Mouse (Mus musculus) neural tube, embryonic 14.5 days (tissue): ENCODE measurements around the gene Gm14295. TPM values are rescaled to one million over a fixed set of nuclear protein-coding genes. Genes with fewer than 3 reads are reported as not detected.
A peak's percentile ranks its signal among the peaks of the same experiment; 100 is the strongest.
"Not testable (repeated sequence)": the region's sequence is repeated elsewhere in the genome, so short reads cannot be mapped to it uniquely, and the experiment has no call there.

Source experiments
- ATAC-seq: fragments of 200-750 bp; cut with Nextera tagmentation; 2 replicates; pipeline ENCODE4 v1.8.0; 2017; ENCODE audit warnings: low read depth, mild to moderate bottlenecking, moderate TSS enrichment, moderate library complexity
- H3K27ac ChIP-seq: fragments of 300-500 bp; sonication (generic); 2 replicates; pipeline ENCODE4 v1.5.1; 2014; ENCODE audit warnings: low read depth, mild to moderate bottlenecking, control low read depth, low read length, moderate library complexity, mixed read lengths
- H3K27me3 ChIP-seq: fragments of 300-500 bp; sonication (generic); 2 replicates; pipeline ENCODE4 v1.6.1; 2014; ENCODE audit warnings: low read length; ENCODE audit not compliant: control insufficient read depth, insufficient read depth
- H3K36me3 ChIP-seq: fragments of 300-500 bp; sonication (generic); 2 replicates; pipeline ENCODE4 v1.6.1; 2014; ENCODE audit warnings: low read length, mixed read lengths; ENCODE audit not compliant: control insufficient read depth, insufficient read depth
- H3K4me1 ChIP-seq: fragments of 300-500 bp; sonication (generic); 2 replicates; pipeline ENCODE4 v1.6.1; 2014; ENCODE audit warnings: low read length; ENCODE audit not compliant: control insufficient read depth, insufficient read depth
- H3K4me2 ChIP-seq: fragments of 300-500 bp; sonication (generic); 2 replicates; pipeline ENCODE4 v1.6.1; 2014; ENCODE audit warnings: mild to moderate bottlenecking, low read depth, low read length, control low read depth
- H3K4me3 ChIP-seq: fragments of 300-500 bp; sonication (generic); 2 replicates; pipeline ENCODE4 v1.5.1; 2014; ENCODE audit warnings: low read depth, low read length, control low read depth, mixed read lengths
- H3K9ac ChIP-seq: fragments of 300-500 bp; sonication (generic); replicated peaks from 2 replicates; pipeline ENCODE4 v1.6.1; 2014; ENCODE audit warnings: low read depth, mild to moderate bottlenecking, control low read depth, low read length, mixed read lengths
- H3K9me3 ChIP-seq: fragments of 300-500 bp; sonication (generic); 2 replicates; pipeline ENCODE4 v1.6.1; 2016; ENCODE audit warnings: low read length; ENCODE audit not compliant: control insufficient read depth
- WGBS: fragments of 180-500 bp; shearing (Covaris S2); extraction: QIAGEN DNeasy Blood & Tissue Kit; methylation state at CpG from one replicate; pipeline ENCODE4 v1.1.7; 2014; 5-methylcytosine and 5-hydroxymethylcytosine counted together
- polyA plus RNA-seq: library from polyadenylated mRNA; unstranded; fragments of >200 nt; fragmentation: Nextera tagmentation; extraction: Ambion mirVana; gene quantifications from 2 replicates; pipeline ENCODE4 v1.2.1, GENCODE M21; 2014

The Gm14295 gene
- 8.4 and 9.1 TPM in 2 replicates for polyA plus RNA-seq

DNA sequence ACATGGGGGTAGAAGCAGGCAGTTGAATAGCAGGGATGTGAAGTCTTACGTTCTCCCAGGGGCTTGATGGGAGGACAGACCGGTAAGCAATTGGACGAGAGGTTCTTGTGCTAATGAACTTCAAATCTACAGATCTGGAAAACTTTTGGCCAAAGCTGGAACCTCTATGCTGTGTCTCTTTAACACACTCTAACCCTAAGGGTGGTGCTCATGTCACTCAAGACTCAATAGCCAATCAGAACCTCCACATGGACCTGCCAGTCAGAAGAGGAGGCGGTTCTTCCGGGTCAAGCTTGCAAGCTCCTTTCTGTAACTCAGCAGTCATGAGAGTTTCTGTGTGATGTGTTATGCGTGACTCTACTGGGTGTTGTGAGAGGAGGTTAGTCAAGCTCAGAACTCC is at the start of gene Gm14295:
Gm14295 (plus strand) TSS at position 301 of the 400 bp plus-strand sequence.
- ATAC-seq, H3K27ac ChIP-seq, H3K9me3 ChIP-seq, H3K4me2 ChIP-seq, H3K27me3 ChIP-seq, H3K36me3 ChIP-seq, H3K9ac ChIP-seq, H3K4me1 ChIP-seq: not testable (repeated sequence)
- no CpG with 5 or more reads among the region's 6 CpGs for WGBS
- peak within 1 kb of the TSS; percentile 26 for H3K4me3 ChIP-seq

DNA sequence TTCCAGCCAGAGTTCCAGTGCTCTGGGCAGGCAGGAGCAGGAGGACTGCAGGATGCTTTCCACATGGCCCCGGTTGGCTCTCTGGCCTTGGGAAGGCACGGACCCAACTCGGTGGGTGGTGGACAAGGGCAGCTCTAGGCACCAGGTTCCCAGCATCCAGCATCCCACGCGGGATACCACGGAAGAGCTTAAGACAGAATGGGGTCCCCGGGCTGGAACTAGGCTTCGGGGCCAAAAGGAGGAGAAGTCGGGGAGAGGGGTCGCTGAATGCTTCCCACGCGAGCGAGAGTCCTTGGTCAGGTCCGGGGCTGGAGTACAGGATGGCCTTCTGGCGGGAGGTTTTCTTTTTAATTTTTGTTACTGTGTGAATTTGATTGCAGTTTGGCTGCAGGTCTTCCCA is 373 bp downstream of the Gm14295 start:
- H3K9me3 ChIP-seq, H3K4me2 ChIP-seq, H3K36me3 ChIP-seq, H3K27ac ChIP-seq, ATAC-seq, H3K4me1 ChIP-seq, H3K27me3 ChIP-seq, H3K9ac ChIP-seq: not testable (repeated sequence)
- WGBS: 35% methylated on average over 8 of the region's 15 CpGs
- H3K4me3 ChIP-seq: peak overlapping the region; percentile 26

DNA sequence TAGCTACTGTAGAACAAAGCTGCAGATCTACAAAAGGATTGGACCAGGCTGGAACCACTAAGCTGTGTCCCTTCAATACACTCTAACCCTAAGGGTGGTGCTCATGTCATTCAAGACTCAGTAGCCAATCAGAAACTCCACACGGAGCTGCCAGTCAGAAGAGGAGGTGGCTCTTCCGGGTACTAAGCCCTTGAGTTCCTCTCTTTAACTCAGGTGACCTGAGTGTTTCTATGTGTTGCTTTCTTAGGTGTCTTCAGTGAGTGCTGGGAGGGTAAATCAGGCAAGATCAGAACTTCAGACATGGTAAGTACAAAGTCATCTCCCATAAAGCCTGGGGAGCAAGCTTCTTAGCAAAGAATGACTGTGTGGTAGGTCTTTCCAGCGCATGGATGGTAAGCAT is 32.4 kb downstream of the Gm14295 start, which contains the start of gene Gm14408:
Gm14408 (plus strand) TSS at position 301 of the 400 bp plus-strand sequence.
- H3K27ac ChIP-seq, H3K27me3 ChIP-seq, H3K9me3 ChIP-seq, H3K4me1 ChIP-seq, H3K4me2 ChIP-seq, H3K9ac ChIP-seq, H3K4me3 ChIP-seq, H3K36me3 ChIP-seq, ATAC-seq: not testable (repeated sequence)
- WGBS: 73% methylated on average over 1 of the region's 3 CpGs

Other genes starting within 250 kb of the Gm14295 start
- gene Gm14308, start 162.3 kb upstream of the Gm14295 start, polyA plus RNA-seq: 7.8 and 24.9 TPM in 2 replicates
- gene Zfp973, start 128.1 kb upstream of the Gm14295 start, polyA plus RNA-seq: 10.3 and 10.4 TPM in 2 replicates
- 38.3 and 41.5 TPM in 2 replicates for gene Gm14305, start 90.3 kb upstream of the Gm14295 start, polyA plus RNA-seq
- not detected in 2 replicates for gene Gm14408, start 32.5 kb downstream of the Gm14295 start, polyA plus RNA-seq
- 9.7 and 13.3 TPM in 2 replicates for gene Gm14296, start 129.2 kb downstream of the Gm14295 start, polyA plus RNA-seq
- gene Gm14419, start 202.3 kb downstream of the Gm14295 start, polyA plus RNA-seq: 6.0 and 7.4 TPM in 2 replicates